Mouse (Mus musculus) MEL (cell line): Measurements from ENCODE around the gene Lrrk1.

ENCODE experiments used
- CTCF ChIP-seq, 3 experiments: IDR thresholded peaks in 2 of 3; conservative IDR thresholded peaks in 1 of 3; 2 replicates each; pipeline ENCODE4 v1.5.1; 2011 to 2012; ENCODE audit warnings: low read length in 3 of 3, low read depth in 2 of 3, mild to moderate bottlenecking in 2 of 3, improper control_type of control experiment in 1 of 3, inconsistent platforms in 1 of 3, mixed read lengths in 1 of 3, moderate library complexity in 1 of 3; ENCODE audit not compliant: control insufficient read depth in 1 of 3, insufficient read depth in 1 of 3, poor library complexity in 1 of 3, severe bottlenecking in 1 of 3
- MAX ChIP-seq: IDR thresholded peaks from 2 replicates; pipeline ENCODE4 v1.6.1; 2011; ENCODE audit warnings: low read length, improper control_type of control experiment
- NELFE ChIP-seq: IDR thresholded peaks from 2 replicates; pipeline ENCODE4 v1.6.1; 2011; ENCODE audit warnings: low read depth, low read length, improper control_type of control experiment
- NRF1 ChIP-seq: IDR thresholded peaks from 2 replicates; pipeline ENCODE4 v1.6.1; 2014; ENCODE audit warnings: low read depth, mild to moderate bottlenecking, inconsistent platforms, low read length, improper control_type of control experiment, moderate library complexity; ENCODE audit not compliant: poor library complexity, insufficient read depth, severe bottlenecking
- POLR2A ChIP-seq, 2 experiments: IDR thresholded peaks; 2 replicates each; pipeline ENCODE4 v1.6.1; 2011 to 2012; ENCODE audit warnings: low read length in 2 of 2, mild to moderate bottlenecking in 2 of 2, control low read depth in 1 of 2, improper control_type of control experiment in 1 of 2, low read depth in 1 of 2, moderate library complexity in 1 of 2; ENCODE audit not compliant: control insufficient read depth in 1 of 2, insufficient read depth in 1 of 2, poor library complexity in 1 of 2
- SIN3A ChIP-seq: IDR thresholded peaks from 2 replicates; pipeline ENCODE4 v1.6.1; 2012; ENCODE audit warnings: low read length, improper control_type of control experiment, inconsistent platforms

GRCm38 (mm10) chr7:66346959-66347663 is 41.0 kb downstream of the Lrrk1 start:
- no peak for TF ChIP-seq SIN3A
- no peak for TF ChIP-seq NELFE
- TF ChIP-seq CTCF (IDR thresholded peaks at IDR 0.05 in 2 of 3, conservative IDR thresholded peaks at IDR 0.05 in 1 of 3; ENCODE audit: control insufficient read depth in 1 of 3, insufficient read depth in 1 of 3, low read depth in 2 of 3, low read length in 3 of 3, poor library complexity in 1 of 3, severe bottlenecking in 1 of 3) = no peak
- no peak for TF ChIP-seq MAX
- TF ChIP-seq POLR2A (IDR thresholded peaks at IDR 0.05; ENCODE audit: control insufficient read depth in 1 of 2, insufficient read depth in 1 of 2, low read depth in 1 of 2, low read length in 2 of 2, poor library complexity in 1 of 2) = no peak
- TF ChIP-seq NRF1 = no peak
